Mouse (Mus musculus) urinary bladder, adult 2 months (tissue): ENCODE results near the gene Fbxl21. TPM values are rescaled to one million over a fixed set of nuclear protein-coding genes. Genes with fewer than 3 reads are reported as not detected.

ENCODE experiments used
- DNase-seq: peaks from one replicate; pipeline ENCODE4 v3.0.0; 2022; ENCODE audit warnings: low spot score
- polyA plus RNA-seq: library from polyadenylated mRNA; depleted of rRNA; stranded (reverse); fragments of >200 nt; gene quantifications from 2 replicates; pipeline ENCODE4 v1.2.3, GENCODE M21; 2012

Gene Fbxl21
- polyA plus RNA-seq, 1 experiment: 3.7 TPM

GRCm38 (mm10) chr13:56534931-56535330 is 12.7 kb downstream of the Fbxl21 start:
- no peak for DNase-seq

GRCm38 (mm10) chr13:56535570-56535969 is 13.3 kb downstream of the Fbxl21 start:
- no peak for DNase-seq

- DNase-seq: no peak
Observed at GRCm38 (mm10) chr13:56537026-56537425, 14.8 kb downstream of the Fbxl21 start.

GRCm38 (mm10) chr13:56539846-56540245 is 17.6 kb downstream of the Fbxl21 start:
- DNase-seq: no peak

GRCm38 (mm10) chr13:56543805-56544204 is 21.5 kb downstream of the Fbxl21 start:
- no peak for DNase-seq

- no peak for DNase-seq
Observed at GRCm38 (mm10) chr13:56544956-56545355, 22.7 kb downstream of the Fbxl21 start.

GRCm38 (mm10) chr13:56548401-56548800 is 26.1 kb downstream of the Fbxl21 start, which contains the start of gene Lect2:
Gene Lect2 (minus strand): TSS chr13:56548502.
- DNase-seq: no peak

- DNase-seq: no peak
Observed at GRCm38 (mm10) chr13:56549364-56549763, 27.1 kb downstream of the Fbxl21 start.

GRCm38 (mm10) chr13:56550574-56550973 is 28.3 kb downstream of the Fbxl21 start:
- no peak for DNase-seq

GRCm38 (mm10) chr13:56551661-56552060 is 29.4 kb downstream of the Fbxl21 start:
- no peak for DNase-seq

GRCm38 (mm10) chr13:56553923-56554322 is 31.7 kb downstream of the Fbxl21 start:
- DNase-seq: no peak

GRCm38 (mm10) chr13:56554409-56554808 is 32.1 kb downstream of the Fbxl21 start:
- DNase-seq: no peak

GRCm38 (mm10) chr13:56555957-56556356 is 33.7 kb downstream of the Fbxl21 start:
- DNase-seq: no peak

- no peak for DNase-seq
Observed at GRCm38 (mm10) chr13:56556701-56557100, 34.4 kb downstream of the Fbxl21 start.

- no peak for DNase-seq
Observed at GRCm38 (mm10) chr13:56558811-56559210, 36.5 kb downstream of the Fbxl21 start.

GRCm38 (mm10) chr13:56559841-56560370 is 37.6 kb downstream of the Fbxl21 start:
- no peak for DNase-seq

GRCm38 (mm10) chr13:56561129-56561528 is 38.9 kb downstream of the Fbxl21 start:
- DNase-seq: no peak

- DNase-seq: no peak
Observed at GRCm38 (mm10) chr13:56563075-56563474, 40.8 kb downstream of the Fbxl21 start.

- DNase-seq: no peak
Observed at GRCm38 (mm10) chr13:56566336-56566735, 44.1 kb downstream of the Fbxl21 start.

GRCm38 (mm10) chr13:56571645-56572044 is 49.4 kb downstream of the Fbxl21 start:
- DNase-seq: no peak

GRCm38 (mm10) chr13:56575074-56575473 is 52.8 kb downstream of the Fbxl21 start:
- DNase-seq: no peak

- peak; percentile 59 for DNase-seq
Observed at GRCm38 (mm10) chr13:56575701-56576321, 53.5 kb downstream of the Fbxl21 start.

GRCm38 (mm10) chr13:56578097-56578496 is 55.8 kb downstream of the Fbxl21 start:
- no peak for DNase-seq

- DNase-seq: no peak
Observed at GRCm38 (mm10) chr13:56580450-56580849, 58.2 kb downstream of the Fbxl21 start.
